Mouse (Mus musculus) hindbrain, embryonic 10.5 days (tissue): ENCODE measurements around the gene Lbh. TPM values are rescaled to one million over a fixed set of nuclear protein-coding genes. Genes with fewer than 3 reads are reported as not detected.

Experiments used
- DNase-seq: peaks from one replicate; pipeline ENCODE4 v3.0.0-alpha.2; 2017; ENCODE audit warnings: low spot score
- H3K27ac ChIP-seq: fragments of 300-500 bp; sonication (generic); 2 replicates; pipeline ENCODE4 v1.5.1; 2016; ENCODE audit warnings: mild to moderate bottlenecking, moderate library complexity
- H3K27me3 ChIP-seq: fragments of 300-500 bp; sonication (generic); 2 replicates; pipeline ENCODE4 v1.6.1; 2016; ENCODE audit warnings: mild to moderate bottlenecking; ENCODE audit not compliant: poor library complexity, insufficient read depth, severe bottlenecking
- H3K36me3 ChIP-seq: fragments of 300-500 bp; sonication (generic); 2 replicates; pipeline ENCODE4 v1.6.1; 2016; ENCODE audit warnings: mild to moderate bottlenecking, moderate library complexity
- H3K4me1 ChIP-seq: fragments of 300-500 bp; sonication (generic); replicated peaks from 2 replicates; pipeline ENCODE4 v1.6.1; 2016; ENCODE audit warnings: mild to moderate bottlenecking
- H3K4me3 ChIP-seq: fragments of 300-500 bp; sonication (generic); 2 replicates; pipeline ENCODE4 v1.5.1; 2016; ENCODE audit warnings: mild to moderate bottlenecking, moderate library complexity
- H3K9me3 ChIP-seq: fragments of 300-500 bp; sonication (generic); 2 replicates; pipeline ENCODE4 v1.6.1; 2016; ENCODE audit warnings: mild to moderate bottlenecking, moderate library complexity
- WGBS: fragments of 180-500 bp; shearing (Covaris S2); methylation state at CpG from one replicate; pipeline ENCODE4 v1.1.7; 2016; 5-methylcytosine and 5-hydroxymethylcytosine counted together
- polyA plus RNA-seq: library from polyadenylated mRNA; unstranded; fragments of >200 nt; fragmentation: Nextera tagmentation; extraction: Ambion mirVana; gene quantifications from 2 replicates; pipeline ENCODE4 v1.2.1, GENCODE M21; 2016

Lbh gene
- polyA plus RNA-seq, 1 experiment from 2014 or later: 2.6 TPM

GRCm38 (mm10) chr17:72951331-72951730 is 33.2 kb downstream of the Lbh start:
- 84% methylated on average over 6 of the region's 6 CpGs for WGBS
- Histone ChIP-seq H3K4me3 (no peak overlapping the region), H3K36me3 (no peaks in the 10 kb centered on the region), H3K27me3 (no peaks in the 10 kb centered on the region), H3K27ac (peak overlapping the region; percentile 50; the same call in 1 of the 2 replicates), H3K9me3 (no peaks in the 10 kb centered on the region), H3K4me1 (peaks cover 16% of the 10 kb centered on the region)
- DNase-seq: no peak

GRCm38 (mm10) chr17:72953811-72954685 is 35.9 kb downstream of the Lbh start:
- Histone ChIP-seq H3K9me3 (no peaks in the 10 kb centered on the region), H3K27me3 (no peaks in the 10 kb centered on the region), H3K4me3 (no peak overlapping the region), H3K4me1 (peaks cover 16% of the 10 kb centered on the region), H3K27ac (no peak overlapping the region), H3K36me3 (no peaks in the 10 kb centered on the region)
- WGBS: 87% methylated on average over 6 of the region's 6 CpGs
- DNase-seq: no peak

- Histone ChIP-seq H3K9me3 (no peaks in the 10 kb centered on the region), H3K27ac (0 out of 2 replicates have a peak overlapping the region, but pooled peaks have one; percentile 3), H3K4me3 (no peak overlapping the region), H3K4me1 (peaks cover 16% of the 10 kb centered on the region), H3K36me3 (no peaks in the 10 kb centered on the region), H3K27me3 (no peaks in the 10 kb centered on the region)
- 45% methylated on average over 2 of the region's 2 CpGs for WGBS
- DNase-seq: no peak
Measured at GRCm38 (mm10) chr17:72955534-72955933, 37.4 kb downstream of the Lbh start.

GRCm38 (mm10) chr17:72957016-72957415 is 38.9 kb downstream of the Lbh start:
- Histone ChIP-seq H3K4me1 (peaks cover 16% of the 10 kb centered on the region), H3K27me3 (no peaks in the 10 kb centered on the region), H3K36me3 (no peaks in the 10 kb centered on the region), H3K27ac (no peak overlapping the region), H3K4me3 (no peak overlapping the region), H3K9me3 (no peaks in the 10 kb centered on the region)
- no peak for DNase-seq
- WGBS: 89% methylated on average over 6 of the region's 6 CpGs

- H3K4me3 ChIP-seq: no peak overlapping the region
- H3K27ac ChIP-seq: no peak overlapping the region
- H3K4me1 ChIP-seq: peaks cover 5% of the 10 kb centered on the region
- H3K9me3 ChIP-seq: no peaks in the 10 kb centered on the region
- H3K36me3 ChIP-seq: no peaks in the 10 kb centered on the region
- 88% methylated on average over 5 of the region's 5 CpGs for WGBS
- DNase-seq: no peak
- no peaks in the 10 kb centered on the region for H3K27me3 ChIP-seq
Measured at GRCm38 (mm10) chr17:72958886-72959285, 40.8 kb downstream of the Lbh start.

- no peak for DNase-seq
- Histone ChIP-seq H3K27me3 (no peaks in the 10 kb centered on the region), H3K27ac (no peak overlapping the region), H3K4me3 (no peak overlapping the region), H3K36me3 (no peaks in the 10 kb centered on the region), H3K4me1 (peaks cover 5% of the 10 kb centered on the region), H3K9me3 (no peaks in the 10 kb centered on the region)
- 74% methylated on average over 5 of the region's 5 CpGs for WGBS
Measured at GRCm38 (mm10) chr17:72959497-72960039, 41.5 kb downstream of the Lbh start.

GRCm38 (mm10) chr17:72960243-72960642 is 42.1 kb downstream of the Lbh start:
- Histone ChIP-seq H3K36me3 (no peaks in the 10 kb centered on the region), H3K27me3 (no peaks in the 10 kb centered on the region), H3K9me3 (no peaks in the 10 kb centered on the region), H3K27ac (no peak overlapping the region), H3K4me3 (no peak overlapping the region), H3K4me1 (peaks cover 5% of the 10 kb centered on the region)
- 96% methylated on average over 4 of the region's 4 CpGs for WGBS
- no peak for DNase-seq

- H3K36me3 ChIP-seq: no peaks in the 10 kb centered on the region
- H3K27me3 ChIP-seq: no peaks in the 10 kb centered on the region
- H3K27ac ChIP-seq: no peak overlapping the region
- H3K4me1 ChIP-seq: peaks cover 7% of the 10 kb centered on the region; the same call in 1 of the 2 replicates
- 77% methylated on average over 2 of the region's 2 CpGs for whole genome bisulfite sequencing
- H3K4me3 ChIP-seq: no peak overlapping the region
- H3K9me3 ChIP-seq: no peaks in the 10 kb centered on the region
- DNase-seq: no peak
Measured at GRCm38 (mm10) chr17:72960873-72961272, 42.8 kb downstream of the Lbh start.

GRCm38 (mm10) chr17:72961953-72962630 is 44.0 kb downstream of the Lbh start:
- Histone ChIP-seq H3K36me3 (no peaks in the 10 kb centered on the region), H3K9me3 (no peaks in the 10 kb centered on the region), H3K27me3 (no peaks in the 10 kb centered on the region), H3K27ac (no peak overlapping the region), H3K4me3 (no peak overlapping the region), H3K4me1 (peaks cover 13% of the 10 kb centered on the region; the same call in 1 of the 2 replicates)
- WGBS: 87% methylated on average over 8 of the region's 8 CpGs
- no peak for DNase-seq

GRCm38 (mm10) chr17:72965687-72966086 is 47.6 kb downstream of the Lbh start:
- Histone ChIP-seq H3K36me3 (no peaks in the 10 kb centered on the region), H3K4me3 (no peak overlapping the region), H3K4me1 (peaks cover 13% of the 10 kb centered on the region; the same call in 1 of the 2 replicates), H3K27me3 (no peaks in the 10 kb centered on the region), H3K9me3 (no peaks in the 10 kb centered on the region), H3K27ac (no peak overlapping the region)
- DNase-seq: no peak
- WGBS: 80% methylated on average over 5 of the region's 5 CpGs

GRCm38 (mm10) chr17:72966091-72966531 is 48.0 kb downstream of the Lbh start:
- peaks cover 13% of the 10 kb centered on the region; the same call in 1 of the 2 replicates for H3K4me1 ChIP-seq
- no peaks in the 10 kb centered on the region for H3K36me3 ChIP-seq
- no peak for DNase-seq
- H3K4me3 ChIP-seq: no peak overlapping the region
- H3K27me3 ChIP-seq: no peaks in the 10 kb centered on the region
- no peaks in the 10 kb centered on the region for H3K9me3 ChIP-seq
- H3K27ac ChIP-seq: no peak overlapping the region
- 62% methylated on average over 5 of the region's 5 CpGs for WGBS

- no peak for DNase-seq
- no peaks in the 10 kb centered on the region for H3K27me3 ChIP-seq
- no peaks in the 10 kb centered on the region for H3K9me3 ChIP-seq
- peaks cover 13% of the 10 kb centered on the region; the same call in 1 of the 2 replicates for H3K4me1 ChIP-seq
- no peak overlapping the region for H3K27ac ChIP-seq
- WGBS: 46% methylated on average over 3 of the region's 3 CpGs
- no peak overlapping the region for H3K4me3 ChIP-seq
- H3K36me3 ChIP-seq: no peaks in the 10 kb centered on the region
Measured at GRCm38 (mm10) chr17:72966878-72967277, 48.8 kb downstream of the Lbh start.
